Mouse (Mus musculus) thymus, adult 2 months (tissue): Measurements from ENCODE around the gene Omg.

Source experiments
- CTCF ChIP-seq: fragments of 200-500 bp; IDR thresholded peaks from 2 replicates; pipeline ENCODE4 v1.5.1; 2012; ENCODE audit warnings: mild to moderate bottlenecking, control low read depth, low read length, moderate library complexity, borderline replicate concordance; ENCODE audit not compliant: control insufficient read depth, poor library complexity, insufficient read depth; ENCODE audit errors: extremely low read depth
- POLR2A ChIP-seq: fragments of 200-500 bp; IDR thresholded peaks from 2 replicates; pipeline ENCODE4 v1.6.1; 2012; ENCODE audit warnings: mild to moderate bottlenecking, low read length, control low read depth, moderate library complexity; ENCODE audit not compliant: control insufficient read depth, poor library complexity, insufficient read depth; ENCODE audit errors: extremely low read depth

DNA sequence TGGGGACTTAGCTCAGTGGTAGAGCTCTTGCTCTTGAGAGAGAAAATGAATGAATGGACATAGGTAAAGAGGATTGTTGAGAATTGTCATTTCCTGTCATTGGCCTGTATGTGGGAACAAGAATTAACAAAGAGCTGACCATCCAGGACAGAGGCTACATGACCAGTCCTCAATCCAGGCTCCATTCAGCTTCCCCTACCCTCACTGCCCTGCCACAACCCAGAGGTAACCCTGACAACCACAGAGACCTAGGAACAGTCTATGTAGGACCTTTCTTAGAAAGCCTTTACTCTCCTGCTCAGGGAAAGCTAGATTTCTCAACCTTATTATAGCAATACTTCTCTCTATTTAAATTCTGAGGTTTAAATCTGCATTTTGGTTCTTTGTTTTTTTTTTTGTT lies 16.9 kb upstream of the Omg start:
- TF ChIP-seq POLR2A (no peak), CTCF (no peak)
